Mouse (Mus musculus): ENCODE results near the gene Xrra1. TPM values are rescaled to one million over a fixed set of nuclear protein-coding genes. Genes with fewer than 3 reads are reported as not detected.
"Not testable (repeated sequence)": the region's sequence is repeated elsewhere in the genome, so short reads cannot be mapped to it uniquely, and the experiment has no call there.

Gene Xrra1
- 1 to 10 TPM; 1.2 to 2.2 (median 1.4) TPM for total RNA-seq (2022)

DNA sequence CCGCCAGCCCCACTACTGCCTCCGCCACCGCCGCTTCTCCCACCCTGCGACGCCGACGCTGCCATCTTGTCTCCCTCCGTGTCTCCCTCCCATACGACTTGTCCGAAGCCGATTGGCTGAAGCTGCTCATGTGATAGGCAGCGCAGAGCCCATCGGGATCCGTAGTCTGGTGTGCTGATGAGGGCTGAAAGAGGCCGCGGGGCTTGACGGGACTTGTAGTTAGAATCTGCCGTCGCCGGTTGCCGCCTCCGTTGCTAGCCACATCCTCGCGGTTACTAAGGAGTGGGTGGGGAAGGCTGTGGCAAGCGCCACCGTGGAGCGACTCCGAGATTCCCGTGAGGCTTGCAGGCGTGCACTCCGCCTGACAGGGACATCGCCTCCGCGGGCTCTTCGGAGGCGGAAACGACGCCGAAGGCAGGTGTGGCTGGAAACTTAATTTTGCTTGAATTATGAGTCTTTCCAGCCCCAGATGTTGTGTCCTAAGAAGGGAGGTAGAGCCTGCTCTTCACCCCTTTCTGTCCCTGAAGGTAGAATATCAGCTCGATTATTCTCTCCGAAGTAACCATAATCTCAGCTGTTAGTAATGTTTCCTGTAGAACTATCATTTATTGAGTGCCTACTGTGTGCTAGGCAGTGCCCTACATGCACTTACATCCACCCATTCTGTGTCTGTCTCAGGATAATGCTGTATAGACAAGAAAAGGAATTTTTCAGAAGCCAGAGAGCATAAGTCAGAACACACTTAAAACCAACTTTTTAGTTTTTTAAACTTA is at the start of gene Xrra1:
Gene Xrra1 (plus strand): TSS at position 304 of the 773 bp plus-strand sequence.
- peak; percentile 90 to 99 for DNase-seq (ENCODE audit: low spot score in 2 of 2)

DNA sequence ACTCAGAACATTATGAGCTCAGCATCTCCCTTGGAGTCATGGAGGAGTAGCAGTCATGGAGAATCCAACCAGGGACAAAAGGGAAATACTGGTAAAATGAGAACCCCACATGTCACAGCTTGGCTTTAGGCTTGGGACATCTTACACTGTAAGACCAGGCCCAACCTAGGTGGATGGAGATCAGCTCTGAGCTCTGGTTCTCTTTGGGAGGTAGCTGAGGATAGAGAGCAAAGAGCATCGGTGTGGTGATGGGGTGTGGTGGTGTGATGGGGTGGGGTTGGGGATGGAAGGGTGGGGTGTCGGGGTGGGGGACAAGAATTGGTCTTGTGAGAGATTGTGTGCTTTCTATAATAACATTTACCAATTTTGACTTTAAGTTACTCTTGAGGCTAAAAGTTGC is 48.1 kb upstream of the Xrra1 start:
- DNase-seq (ENCODE audit: low spot score in 2 of 2): no peak

DNA sequence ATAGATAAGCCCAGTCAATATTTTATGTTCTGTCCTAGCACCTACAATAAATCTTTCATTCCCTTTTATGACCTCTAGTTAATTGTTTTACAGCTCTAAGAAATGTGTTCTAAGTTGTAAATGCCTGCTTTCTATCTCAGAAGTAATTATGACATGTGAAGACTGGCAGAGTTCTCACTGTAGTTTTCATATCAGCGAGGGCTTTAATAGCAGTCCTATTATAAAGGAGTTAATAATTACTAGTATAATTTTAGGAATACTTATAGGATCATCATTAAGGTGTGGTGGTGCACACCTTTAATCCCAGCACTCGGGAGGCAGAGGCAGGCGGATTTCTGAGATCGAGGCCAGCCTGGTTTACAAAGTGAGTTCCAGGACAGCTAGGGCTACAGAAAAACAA is 47.3 kb upstream of the Xrra1 start:
- DNase-seq (ENCODE audit: low spot score in 2 of 2): no peak

DNA sequence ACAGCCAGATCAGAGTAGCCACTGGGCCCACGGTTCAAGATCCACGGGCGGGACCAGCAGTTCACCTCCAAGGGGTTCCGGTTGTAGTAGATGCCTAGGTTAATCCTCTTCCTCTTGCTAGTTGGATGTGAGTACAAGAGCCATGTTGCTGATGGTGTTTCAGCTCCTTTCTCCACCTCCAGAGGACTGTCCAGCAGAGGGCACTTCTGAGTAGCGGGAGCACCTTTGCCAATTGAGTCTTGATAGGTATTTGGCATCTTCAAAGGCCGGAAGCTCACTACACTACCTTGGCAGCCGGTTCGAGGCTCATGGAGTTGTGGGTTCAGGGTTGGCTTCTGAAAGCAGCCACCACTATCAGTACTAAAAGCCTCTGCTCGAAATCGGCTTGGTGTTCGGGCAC is 45.5 kb upstream of the Xrra1 start:
- no peak for DNase-seq (ENCODE audit: low spot score in 2 of 2)

DNA sequence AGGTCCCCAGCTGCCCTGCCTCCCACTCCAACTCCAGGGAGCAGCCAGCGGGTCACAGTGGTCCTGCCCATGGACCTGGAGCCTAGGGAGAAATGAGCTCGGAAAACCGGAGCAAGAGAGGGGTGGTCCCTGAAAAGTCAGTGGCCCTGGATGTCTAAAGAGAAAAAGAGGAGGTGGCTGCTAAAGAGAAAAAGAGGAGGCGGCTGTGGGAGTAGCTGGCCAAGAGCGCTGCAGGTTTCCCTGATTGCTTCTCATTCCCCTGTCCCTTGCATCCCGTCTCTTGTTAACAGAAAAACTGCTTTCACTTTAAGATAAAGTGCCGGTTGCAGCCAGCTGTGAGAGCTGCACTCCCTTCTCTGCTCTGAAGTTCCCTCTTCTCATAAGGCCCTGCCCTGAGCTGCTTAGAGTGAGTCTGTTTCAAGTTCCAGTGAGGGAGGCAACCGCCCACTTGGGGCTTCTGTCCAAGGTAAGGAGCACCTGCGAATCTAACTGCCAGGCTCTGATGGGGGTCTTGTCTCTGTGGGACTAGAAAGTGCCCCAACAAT is 40.7 kb upstream of the Xrra1 start:
- not testable (repeated sequence) for DNase-seq (ENCODE audit: low spot score in 2 of 2)

DNA sequence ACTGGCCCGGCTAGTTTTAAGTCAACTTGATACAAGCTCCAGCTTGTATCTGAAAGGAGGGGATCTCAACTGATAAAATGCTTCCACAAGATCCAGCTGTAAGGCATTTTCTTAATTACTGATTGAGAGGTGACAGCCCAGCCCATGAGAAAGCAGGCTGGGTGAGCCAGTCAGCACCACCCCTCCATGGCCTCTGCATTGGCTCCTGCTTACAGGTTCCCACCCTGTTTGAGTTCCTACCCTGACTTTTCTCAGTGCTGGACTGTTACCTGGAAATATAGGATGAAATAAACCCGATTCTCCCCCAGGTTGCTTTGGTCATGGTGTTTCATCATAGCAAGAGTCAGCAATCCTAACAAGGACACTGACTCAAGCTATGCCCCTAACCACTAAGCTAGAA is 37.0 kb upstream of the Xrra1 start:
- DNase-seq (ENCODE audit: low spot score in 2 of 2): no peak

DNA sequence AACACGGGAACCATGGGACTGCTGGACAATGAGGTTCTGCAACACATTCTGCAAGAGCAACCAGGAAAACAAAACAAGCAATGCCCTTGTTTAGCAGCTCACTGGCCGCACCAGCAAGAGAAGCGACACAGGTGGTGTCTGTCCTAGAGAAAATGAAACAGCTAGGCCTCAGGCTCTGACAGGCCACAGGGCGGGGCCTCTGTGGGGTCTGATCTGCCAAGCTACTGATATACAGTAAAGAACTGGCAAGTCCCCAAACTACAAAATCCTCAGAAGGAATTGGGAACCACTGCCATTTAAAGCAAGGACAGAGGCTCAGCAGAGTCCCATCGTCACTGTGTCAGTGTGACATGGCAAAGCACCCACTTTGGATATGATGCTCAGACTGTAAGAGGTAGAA is 36.5 kb upstream of the Xrra1 start:
- no peak for DNase-seq (ENCODE audit: low spot score in 2 of 2)

DNA sequence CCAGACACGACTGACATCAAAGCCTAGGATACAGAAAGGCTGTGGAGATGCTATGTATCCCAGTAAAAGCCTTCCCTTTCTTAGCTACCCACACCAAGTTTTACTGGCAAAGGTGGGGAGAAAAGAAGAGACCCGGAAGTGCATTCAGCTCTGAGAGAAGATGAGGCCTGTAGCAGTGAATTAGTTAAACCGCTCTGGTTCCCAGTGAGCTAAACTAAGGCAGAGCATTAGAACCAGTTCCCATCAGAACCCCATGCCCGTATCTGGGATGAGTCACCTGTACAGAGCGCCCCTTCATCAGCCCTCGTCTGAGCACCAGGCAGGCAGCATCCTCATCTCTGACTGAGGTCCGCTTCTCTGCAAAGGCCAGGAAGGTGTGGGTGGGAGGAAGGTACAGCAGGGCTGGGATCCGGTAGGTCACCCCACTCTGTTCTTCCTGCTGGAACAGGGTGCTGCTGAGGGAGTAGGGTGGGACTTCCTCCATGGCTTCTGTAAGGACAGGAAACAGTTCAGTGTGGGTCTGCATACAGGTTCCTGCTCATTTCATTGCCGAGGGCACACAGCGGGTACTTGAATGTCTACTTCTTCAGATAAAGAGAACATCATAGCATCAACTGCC is 35.8 kb upstream of the Xrra1 start:
- DNase-seq (ENCODE audit: low spot score in 2 of 2): no peak

DNA sequence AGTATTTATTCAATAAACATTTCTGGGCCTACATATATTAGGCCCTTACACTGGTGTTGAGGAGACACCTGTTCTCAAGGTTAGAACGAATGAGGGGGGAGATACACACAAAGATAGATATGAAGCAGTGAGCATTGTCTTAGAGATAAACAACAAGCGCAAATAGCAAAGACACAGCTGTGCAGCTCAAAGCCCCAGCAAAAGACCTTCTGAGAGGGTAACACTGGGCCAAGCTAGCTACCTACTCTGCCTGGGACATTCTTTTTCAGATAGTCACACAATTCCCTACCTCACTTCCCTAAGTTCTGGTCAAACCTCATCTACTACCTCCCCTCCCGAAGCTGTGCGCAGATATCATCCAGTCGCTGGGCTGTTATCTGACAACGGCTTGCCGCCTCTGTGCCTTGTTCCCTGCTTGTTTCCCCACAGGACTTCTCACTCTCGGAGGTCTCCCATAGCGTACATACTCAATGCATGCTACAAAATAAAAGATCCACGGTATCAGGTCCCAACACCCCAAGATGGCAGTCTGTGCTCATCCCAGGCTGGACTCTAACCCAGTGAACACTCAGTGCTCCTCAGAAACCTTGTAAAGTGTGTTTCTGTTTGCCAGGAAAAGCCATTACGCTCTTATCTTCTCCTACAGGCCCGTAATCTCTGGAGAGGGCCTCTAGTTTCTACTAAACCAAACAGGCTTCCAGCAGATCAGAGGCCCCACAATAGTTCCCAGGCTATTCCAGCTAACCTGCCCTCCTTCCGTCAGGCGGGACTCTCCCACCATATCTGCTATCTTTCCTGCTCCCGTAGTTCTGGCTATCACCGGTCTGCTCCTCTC is 34.0 kb upstream of the Xrra1 start:
- no peak for DNase-seq (ENCODE audit: low spot score in 2 of 2)

DNA sequence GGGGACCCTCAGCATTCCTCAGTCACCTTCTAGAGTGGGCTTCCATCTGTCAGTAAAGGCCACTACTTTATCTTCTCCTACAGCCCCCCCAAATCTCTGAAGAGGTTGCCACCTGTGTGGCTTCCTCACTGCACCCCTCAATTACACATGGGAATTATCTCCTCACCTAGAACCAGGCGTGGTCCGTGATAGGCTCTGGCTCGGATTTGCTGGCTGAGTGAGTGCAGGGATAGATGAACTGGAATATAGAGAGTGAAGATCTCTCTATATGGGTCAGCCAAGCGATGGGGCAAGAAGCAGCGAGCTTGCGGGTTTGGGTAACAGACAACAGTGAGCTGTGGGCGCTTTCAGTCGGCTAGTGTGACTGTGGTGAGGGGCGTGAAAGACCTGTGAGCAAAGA is 33.4 kb upstream of the Xrra1 start:
- no peak for DNase-seq (ENCODE audit: low spot score in 2 of 2)

DNA sequence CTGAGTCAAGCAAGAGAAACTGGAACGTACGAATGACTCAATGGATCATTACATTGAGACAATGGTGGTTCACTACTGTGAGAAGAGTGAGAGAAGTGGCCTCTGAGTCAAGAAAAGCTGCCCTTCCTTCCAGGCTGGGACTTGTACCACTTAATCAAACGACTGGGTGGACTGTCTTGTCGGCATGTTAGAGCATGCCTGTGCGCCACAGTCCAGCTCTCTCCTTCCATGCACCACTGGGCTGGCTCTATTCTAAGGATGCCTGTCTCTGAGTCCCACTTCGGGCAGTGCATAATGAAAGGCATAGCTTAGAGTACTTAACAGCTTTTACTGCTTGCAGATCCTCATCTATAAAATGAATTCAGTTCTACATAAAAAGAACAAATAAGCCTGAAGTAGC is 32.8 kb upstream of the Xrra1 start:
- no peak for DNase-seq (ENCODE audit: low spot score in 2 of 2)

DNA sequence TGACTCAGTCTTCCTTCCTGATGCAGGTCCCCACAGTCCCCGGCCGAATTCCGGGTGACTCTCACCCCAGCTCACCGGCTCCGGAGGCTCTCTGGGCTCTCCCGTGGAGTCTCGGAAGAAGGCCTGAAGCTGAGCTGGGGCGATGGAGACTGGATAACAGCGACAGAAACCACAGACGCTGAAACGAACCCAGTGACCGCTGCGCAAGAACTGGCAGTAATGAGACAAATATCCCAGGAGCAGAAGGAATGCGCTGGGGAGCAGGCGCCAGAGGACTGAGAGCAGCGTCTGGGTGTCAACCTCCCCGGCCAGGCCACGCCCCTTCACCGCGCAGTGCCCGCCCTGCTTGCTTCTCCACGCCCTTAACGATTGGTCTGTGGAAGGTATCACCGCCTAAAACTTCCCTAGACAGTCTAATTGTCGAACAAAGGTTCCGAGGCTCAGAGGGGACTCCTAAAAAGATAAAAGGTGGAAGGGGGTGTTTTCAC is 30.8 kb upstream of the Xrra1 start, which contains the start of gene Neu3:
Gene Neu3 (minus strand): TSS at position 335 of the 488 bp plus-strand sequence.
- DNase-seq (ENCODE audit: low spot score in 2 of 2): peak; percentile 77 to 87

DNA sequence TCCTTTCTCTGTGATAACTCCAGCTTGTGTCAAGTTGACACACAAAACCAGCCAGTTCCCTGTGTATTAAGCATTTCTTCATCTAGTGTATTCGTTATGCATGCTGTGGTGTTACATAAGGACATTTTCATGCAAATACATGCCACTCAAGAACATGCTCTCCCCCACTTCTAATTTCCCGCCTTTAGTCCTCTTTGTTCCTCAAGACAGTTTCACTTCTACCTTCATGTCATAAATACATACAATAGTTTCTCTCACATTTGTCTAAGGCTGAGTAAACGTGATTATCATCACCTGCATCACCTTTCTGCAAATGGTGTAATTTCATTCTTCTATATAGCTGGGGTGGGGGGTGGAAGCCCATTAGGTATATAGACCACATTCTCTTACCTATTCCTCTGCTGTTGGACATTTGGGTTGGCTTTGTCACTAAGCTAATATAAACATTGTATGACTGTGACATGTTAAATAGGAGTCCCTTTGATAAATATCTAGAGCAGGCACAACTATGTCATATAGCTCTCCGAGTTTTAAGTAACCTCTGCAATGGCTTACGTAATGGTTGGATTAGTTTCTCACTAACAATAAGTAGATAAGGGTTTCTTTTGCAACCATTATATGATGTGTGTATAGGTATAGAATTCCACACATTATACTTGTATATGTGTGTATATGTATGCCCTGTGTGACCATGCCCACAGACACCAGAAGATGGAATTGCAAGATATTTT is 25.6 kb upstream of the Xrra1 start:
- DNase-seq (ENCODE audit: low spot score in 2 of 2): no peak

DNA sequence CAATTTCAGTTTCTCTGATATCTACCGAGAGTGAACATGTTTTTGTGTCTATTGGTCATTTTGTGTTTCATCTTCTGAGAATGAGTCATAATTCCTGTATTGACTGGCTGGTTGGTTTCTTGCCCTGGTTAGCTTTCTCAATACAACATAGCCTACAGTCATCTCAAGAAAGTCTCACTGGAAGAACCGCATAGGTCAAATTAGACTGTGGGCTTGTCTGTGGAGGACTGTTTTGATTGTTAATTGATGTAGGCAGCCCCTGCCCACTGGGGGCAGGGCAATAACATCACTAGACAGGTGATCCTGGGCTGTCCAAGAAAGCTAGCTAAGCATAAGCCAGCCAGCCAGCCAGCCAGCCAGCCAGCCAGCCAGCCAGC is 25.1 kb upstream of the Xrra1 start:
- no peak for DNase-seq (ENCODE audit: low spot score in 2 of 2)

DNA sequence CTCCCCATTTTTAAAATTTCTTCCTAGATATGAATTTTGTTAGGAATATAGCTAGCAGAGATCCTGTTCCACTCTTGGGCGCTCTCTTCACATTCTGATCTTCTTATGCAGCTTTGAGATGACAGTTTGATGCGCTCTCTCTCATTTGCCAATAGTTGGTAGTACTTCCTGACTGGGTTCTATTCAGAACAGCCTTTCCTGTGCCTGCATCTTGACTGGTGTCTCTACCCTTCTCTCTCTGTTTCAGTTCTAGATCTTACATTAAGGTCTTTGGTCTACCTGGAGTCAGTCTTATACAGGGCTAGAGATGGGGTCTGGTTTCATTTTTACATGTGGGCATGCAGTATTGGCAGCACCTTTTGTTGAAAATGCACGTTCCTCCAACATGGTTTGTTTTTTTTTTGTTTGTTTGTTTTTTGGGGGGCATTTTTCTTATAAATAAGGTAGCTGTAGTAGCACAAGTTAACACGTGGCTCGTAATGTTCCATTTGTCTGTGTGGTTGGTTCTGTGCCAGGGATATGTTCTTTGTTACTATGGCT is 24.5 kb upstream of the Xrra1 start:
- DNase-seq (ENCODE audit: low spot score in 2 of 2): no peak

DNA sequence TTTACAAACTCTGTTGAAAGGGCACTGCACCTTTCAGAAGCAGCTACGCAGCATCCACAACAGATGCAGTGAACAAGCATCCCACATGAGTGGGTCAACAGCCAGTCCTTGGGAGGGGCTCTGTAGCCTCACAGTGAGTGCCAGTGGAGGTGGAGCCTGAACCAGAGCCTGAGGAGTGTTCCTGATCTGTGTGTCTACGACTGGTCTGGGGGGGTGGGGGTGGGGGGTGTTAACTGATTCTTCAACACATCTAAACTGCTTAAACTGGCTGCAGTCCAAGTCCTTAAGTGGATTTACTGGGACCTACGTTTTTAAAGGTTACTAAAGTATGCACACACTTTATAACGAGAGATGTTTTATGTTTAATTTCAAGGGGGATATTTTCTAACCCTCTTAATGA is 22.1 kb upstream of the Xrra1 start:
- DNase-seq (ENCODE audit: low spot score in 2 of 2): no peak

DNA sequence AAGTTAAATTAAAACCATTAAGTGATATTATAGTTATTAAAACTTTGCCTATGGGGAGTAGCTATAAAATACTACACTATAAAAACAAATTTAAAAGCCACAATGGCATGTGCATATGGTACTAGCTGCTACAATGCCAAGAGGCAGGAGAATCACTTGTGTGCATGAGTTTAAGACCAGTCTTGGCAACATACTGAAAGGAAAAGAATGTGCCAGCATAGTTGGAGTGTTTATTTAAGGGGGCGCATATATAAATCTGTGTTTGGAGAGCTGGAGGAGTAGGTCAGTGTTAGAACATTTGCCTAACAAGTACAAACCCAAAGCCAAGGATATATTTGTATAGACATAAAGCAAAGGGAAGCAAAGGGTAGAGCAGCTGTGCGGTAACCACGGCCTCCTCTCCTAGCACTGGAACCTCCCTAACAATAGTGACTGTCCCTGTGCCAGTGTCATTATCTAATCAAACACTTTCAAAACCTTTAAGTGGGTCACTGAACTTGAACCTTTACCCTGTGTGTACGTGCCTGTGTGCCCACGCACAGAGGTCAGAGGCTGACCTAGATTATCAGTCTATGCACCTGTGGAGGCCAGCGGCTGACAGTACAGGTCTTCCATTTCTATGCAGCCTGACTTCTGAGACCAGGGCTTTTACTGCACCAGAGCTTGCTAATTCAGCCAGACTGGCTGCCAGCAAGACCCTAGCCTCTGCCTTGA is 21.4 kb upstream of the Xrra1 start:
- no peak for DNase-seq (ENCODE audit: low spot score in 2 of 2)

DNA sequence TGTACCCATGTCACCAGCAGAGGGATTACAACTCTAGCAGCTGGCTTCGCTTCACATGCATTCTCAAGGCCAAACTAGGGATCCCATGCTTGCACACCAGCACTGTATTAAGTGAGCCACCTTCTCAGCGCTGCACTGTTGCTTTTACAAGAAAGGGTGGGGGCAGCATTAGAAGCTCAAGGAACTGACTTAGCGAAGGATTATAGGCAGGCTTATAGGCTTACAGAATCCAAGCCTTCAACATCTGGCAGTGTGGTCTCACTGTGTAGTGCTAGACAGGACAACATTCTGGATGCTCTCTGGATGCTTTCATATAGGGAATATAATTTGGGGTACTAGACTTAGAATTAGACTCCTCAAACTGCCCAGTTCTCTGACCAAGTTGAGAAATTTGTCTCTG is 20.7 kb upstream of the Xrra1 start:
- no peak for DNase-seq (ENCODE audit: low spot score in 2 of 2)

DNA sequence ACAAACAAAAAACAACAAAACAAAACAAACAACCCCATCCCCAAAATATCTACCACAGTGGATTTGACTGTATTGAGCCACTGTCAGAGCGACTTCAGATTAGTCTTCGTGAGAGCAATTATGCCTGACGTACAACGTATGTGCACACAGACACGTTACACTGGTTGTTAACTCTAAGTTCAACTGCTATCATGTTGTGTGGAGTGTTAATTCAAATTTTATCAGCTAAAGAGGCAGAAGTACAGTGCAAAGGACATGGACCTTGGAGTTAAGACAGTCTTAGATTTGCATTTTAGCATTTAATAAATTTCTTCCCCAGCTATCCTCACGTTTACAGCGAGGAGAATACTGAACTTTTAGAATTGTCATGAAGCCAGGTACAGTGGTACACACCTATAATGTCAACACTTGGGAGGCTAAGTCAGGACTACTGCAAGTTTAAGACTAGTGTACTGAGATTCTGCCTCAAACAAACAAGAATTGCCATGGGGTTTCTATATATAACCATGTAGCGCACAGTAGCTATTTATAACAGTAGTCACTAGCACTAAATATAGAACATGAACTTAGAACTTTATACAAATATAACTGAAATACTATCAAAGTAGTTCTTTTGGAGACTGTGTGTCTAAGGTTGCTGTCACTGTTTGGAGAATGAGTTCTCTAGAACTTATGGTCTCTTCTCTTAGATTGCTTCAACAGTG is 13.2 kb upstream of the Xrra1 start:
- no peak for DNase-seq (ENCODE audit: low spot score in 2 of 2)

DNA sequence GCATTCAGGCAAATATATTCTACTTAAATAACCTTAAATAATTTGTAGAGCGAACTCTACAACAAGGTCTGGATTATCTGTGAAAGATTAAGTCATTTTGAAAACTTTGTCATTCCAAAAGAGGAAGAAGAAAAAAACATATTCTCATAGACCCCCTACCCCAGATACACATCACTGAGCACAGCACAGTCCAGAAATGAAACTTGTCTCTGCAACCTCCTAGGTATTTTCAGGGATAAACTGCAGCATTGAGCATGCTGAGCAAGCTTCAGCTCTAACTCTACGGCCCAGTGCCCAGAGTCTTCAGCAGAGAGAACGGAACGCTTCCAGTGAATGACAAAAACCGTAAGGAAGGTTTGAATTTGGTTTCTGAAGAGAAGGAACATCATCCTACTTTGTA is 8.4 kb upstream of the Xrra1 start:
- no peak for DNase-seq (ENCODE audit: low spot score in 2 of 2)
